Mouse (Mus musculus) embryo, embryonic 11 days (tissue): ENCODE data around the gene Mrpl58.

ENCODE experiments used
- DNase-seq: peaks from one replicate; pipeline ENCODE4 v3.0.0-alpha.2; 2015

The Mrpl58 gene

DNA sequence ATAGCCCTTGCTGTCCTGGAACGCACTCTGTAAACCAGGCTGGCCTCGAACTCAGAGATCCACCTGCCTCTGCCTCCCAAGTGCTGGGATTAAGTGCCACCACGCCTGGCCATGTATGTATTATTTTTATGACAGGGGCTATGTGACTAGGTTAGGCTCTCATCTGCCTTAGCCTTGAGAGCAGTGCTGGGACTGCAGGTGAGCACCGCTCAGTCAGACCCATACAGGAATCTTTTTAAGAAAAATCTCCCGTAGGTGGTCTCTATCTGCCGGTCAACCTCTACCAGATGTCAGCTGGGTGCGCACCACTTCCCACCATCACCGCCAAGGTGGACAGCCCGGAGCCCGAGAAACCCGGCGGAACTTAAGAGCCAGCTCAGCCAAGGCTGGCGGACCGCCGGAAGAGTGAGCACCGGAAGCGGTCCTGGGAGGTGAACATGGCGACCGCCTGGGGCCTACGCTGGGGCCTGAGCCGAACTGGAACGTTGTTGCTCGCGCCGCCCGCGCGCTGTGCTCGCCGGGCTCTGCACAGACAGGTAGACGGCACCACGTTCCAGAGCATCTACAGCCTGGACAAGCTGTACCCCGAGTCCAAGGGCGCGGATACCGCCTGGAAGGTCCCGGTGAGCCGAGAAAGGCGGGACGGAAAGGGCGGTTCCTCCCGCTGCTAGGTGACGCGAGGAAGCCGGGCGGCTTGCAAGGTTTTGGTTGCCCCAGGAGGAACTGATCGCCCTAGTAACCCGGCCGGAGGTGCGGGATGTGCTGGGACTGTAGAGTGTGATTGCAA is at the start of gene Mrpl58:
Mrpl58 (plus strand) TSS at position 415 of the 787 bp plus-strand sequence.
- DNase-seq = peak; percentile 95

DNA sequence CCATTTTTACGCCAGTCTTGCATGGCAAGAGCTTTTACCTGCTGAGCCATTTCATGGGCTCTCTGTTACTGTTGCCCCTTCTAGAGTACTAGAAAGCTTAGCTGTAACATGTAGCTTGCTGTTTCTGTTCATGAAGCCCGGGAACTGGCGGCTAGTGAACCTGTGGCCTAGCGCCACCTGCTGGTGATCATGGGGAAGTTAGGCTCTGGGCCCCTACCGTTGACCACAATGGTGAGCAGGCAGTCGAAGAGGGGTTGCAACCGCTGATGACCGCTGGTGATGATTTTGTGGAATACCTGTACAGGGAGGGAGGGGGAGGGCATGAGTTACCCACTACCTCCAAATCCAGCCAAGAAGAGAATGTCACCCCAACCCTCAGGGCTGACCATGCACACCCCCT is 49.4 kb upstream of the Mrpl58 start:
- DNase-seq = peak; percentile 87

DNA sequence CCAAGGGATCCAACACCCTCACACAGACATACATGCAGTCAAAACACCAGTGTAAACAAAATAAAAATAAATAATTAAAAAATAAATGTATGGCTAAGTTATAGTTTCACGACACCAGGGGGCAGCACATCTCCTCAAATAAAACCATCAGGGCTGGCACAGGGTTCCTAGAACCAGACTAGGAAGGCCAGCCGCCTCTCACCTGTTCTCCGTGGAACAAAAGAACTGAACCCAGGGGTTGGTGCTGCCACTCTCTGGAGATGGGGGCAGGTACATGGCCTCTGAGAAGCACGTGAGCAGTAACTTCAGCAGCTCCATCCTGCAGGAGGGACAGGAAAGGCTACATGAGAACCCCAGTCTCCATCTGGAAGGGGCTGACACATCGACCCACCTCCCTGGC is 45.1 kb upstream of the Mrpl58 start:
- peak; percentile 88 for DNase-seq

DNA sequence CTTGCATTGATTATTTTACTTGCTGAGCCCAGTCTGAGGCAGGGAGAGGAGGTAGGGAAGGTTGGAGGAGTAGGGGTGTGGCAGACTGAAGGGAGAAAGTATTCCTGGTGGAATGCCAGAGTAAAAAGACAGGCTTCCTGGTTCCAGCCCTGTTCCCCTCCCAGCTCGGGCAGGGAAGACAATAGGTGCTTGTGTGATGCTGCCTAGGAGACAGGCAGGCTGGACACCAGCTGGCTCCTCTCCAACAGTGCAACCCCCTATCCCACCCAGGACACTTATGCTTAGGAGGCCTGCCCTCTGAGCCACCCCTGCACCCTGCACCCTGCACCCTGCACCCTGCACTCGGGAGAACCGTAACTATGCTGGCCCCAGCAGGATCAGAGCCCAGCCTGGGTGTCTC is 44.3 kb upstream of the Mrpl58 start:
- DNase-seq = no peak

DNA sequence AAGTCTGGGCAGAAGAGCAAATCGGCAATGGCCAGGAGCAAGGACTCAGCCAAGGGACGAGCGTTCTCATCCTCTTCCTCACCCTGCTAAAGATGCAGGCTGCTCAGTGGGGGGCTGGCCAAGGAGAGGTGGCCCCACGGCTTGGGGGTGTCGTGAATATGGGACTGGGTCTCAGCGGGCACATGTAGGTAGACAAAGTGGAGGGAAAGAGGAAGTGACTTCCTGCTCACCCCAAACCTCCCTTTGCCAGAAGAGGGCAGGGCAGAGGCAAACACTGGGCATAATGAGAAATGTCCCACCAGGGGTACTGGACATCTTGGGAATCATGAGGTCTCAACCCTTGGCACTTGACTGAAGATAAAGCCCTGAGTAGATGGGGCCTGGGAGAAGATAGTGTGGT is 43.8 kb upstream of the Mrpl58 start:
- DNase-seq = no peak

DNA sequence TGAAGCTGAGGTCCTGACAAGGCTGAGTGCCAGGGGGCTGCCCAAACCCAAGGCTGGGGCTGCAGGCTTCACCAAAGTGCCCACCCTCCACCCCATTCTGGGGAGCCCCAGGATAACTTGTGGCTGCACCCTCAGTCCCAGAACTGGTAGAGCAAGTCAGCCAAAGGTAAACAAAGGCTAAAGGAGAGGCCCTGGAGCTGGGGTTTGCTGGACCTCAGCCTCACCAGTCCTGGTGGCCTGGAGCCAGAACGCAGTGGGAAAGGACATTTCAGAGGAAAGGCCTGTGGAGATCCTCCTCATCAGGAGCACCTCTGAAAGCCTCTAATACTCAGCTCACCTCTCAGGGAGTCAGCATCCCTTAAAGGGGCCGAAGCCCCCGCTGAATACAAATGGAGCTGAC is 39.4 kb upstream of the Mrpl58 start:
- no peak for DNase-seq

DNA sequence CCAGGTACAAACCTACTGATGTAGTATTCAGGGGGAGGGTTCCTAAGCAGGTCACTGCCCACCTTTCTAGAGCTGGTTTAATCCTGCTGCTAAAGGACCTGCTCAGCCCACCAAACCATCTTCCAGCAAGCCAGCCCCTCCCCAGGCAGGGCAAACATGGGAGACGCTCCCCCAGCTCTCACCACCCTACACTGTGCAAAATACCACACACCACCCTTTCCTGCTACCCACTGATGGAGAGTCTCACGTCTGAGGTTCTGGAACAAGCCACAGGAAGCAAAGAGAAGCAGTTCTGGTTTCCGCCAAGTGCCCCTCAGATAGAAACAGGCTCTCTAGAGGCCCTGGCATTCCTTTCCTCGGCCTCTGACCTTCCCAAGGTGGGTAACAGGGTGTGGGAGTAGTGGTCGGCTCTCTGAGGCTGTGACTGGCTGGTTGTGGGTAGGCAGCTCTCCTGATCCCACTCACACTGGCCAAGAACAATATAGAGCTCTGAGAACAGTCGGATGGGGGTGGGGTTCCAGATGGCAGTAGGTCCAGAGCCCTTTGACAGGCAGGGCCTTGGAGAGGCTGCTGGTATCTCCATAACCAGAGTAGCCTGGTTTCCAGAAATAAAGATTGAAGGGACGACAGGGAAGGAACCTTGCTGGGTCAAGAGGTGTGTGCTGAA is 37.4 kb upstream of the Mrpl58 start:
- no peak for DNase-seq

DNA sequence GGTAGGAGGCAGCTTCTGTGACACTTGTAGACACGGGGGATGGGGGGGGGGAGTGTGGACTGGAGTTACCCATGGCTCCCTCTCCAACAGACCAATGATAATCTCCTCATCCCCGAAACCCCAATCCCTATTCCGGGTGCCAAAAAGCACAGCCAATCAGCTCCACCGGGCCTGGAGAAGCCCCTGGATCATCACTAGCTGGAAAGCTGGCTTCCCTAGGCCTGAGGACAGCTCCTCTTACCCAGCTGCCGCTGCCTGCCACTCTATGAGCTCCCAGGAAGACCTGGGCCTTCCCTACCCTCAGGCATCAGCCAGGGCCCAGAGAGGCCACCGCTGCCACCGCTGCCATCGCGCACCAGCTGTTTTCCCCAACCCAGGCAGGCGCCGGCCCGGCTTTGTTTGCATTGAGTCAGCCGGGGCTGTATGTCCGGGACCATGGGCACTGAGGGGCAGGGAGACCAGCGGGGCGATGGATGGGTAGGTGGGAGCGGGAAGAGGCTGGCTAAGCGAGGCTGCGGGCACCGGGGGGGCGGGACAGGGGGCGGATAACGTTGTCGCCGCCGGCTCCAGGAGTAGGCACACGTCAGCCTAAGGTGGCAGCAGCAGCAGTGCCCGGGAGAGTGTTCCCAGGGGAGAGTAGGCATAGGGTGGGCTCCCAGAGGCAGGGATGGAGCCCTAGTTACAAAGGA is 36.7 kb upstream of the Mrpl58 start:
- peak; percentile 49 for DNase-seq

DNA sequence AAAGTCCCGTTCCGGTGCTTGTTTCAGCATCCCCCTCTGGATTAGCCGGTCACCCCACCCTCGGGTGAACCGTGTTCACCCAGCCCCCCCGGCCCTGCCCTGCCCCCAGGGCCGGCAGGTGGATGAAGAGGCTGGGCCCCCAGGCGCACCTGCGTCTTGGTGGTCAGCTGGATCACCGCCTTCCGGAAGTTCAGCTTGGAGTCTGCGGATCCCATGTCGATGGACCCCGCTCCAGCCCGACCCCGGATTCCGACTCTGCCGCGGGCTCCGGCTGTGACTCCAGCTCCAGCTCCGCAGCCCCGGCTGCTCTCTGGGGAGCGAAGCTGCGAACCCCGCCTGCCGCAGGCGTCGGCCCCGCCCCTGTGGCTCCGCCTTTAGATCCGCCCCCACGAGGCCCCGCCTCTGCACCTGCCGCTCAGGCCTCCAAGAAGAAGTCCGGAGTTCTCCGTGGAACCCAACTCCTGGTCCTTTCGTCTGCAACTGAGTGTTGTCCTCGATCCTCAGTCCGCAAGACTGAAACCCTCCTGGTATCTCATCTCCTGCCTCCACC is 36.1 kb upstream of the Mrpl58 start, which contains the start of gene Hid1:
Hid1 (minus strand) TSS at position 362 of the 550 bp plus-strand sequence.
- DNase-seq = peak; percentile 86

DNA sequence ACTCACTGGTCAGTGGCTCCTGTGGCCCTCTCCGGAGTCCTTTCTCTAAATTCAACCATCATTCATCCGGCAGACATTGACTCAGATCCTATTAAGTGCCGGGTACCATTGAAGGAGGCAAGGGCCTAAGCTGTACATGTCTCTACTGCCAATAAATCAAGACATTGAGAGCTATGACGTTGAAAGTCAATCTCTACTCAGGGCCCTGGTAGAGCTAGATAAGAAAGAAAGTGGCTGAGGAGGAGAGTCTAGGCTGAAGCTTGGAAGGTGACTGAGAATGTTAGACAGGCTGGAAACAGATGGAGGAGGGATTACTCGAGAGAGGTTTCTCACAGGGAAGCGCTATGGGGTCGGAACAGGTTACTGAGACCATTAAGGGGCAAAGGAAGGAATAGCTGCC is 33.2 kb upstream of the Mrpl58 start:
- DNase-seq = no peak

DNA sequence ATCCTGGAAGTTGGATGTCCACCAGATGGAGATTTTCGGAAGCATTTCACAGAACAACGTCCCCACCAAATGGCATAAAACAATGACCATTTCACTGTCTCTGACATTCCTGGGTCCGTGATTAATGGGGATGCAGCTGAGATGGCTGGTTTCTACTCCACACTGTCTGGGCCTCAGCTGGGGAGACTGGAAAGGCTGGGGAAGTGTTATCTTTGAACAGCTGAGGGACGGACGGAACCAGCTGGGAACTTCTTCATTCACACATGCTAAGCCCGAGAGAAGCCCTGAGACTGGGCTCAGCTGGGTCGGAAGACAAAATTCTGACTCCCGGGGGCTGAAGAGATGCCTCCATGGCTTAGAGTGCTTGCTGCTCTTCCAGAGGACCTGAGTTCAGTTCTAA is 32.2 kb upstream of the Mrpl58 start:
- no peak for DNase-seq

DNA sequence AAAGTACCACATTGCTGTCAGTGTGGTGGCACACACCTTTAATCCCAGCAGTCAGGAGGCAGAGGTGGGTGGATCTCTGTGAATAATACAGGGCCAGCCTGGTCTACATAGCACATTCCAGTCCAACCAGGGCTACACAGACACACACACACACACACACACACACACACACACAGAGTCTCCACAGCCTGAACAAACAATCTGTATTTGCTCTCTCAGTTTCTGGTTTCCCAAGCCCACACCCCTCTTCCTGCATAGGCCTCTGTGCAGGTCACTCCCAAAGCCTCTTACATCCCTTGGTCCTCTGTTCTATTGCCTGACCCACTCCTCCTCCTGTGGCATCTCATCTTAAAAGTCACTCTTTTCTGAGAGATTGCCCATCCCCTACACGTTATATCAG is 31.5 kb upstream of the Mrpl58 start:
- no peak for DNase-seq

DNA sequence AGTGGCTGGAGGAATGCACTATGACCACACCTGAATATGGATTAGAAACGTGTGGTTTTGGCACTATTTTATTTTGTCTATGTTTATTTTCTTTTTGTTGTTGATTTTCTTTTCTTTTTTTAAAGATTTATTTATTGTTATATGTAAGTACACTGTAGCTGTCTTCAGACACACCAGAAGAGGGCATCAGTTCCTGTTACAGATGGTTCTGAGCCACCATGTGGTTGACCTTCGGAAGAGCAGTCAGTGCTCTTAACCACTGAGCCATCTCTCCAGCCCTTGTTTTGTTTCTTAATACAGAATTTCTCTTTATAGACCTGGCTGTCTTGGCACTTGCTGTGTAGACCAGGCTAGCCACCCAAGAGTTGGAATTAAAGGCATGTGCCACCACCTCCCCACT is 30.8 kb upstream of the Mrpl58 start:
- no peak for DNase-seq

DNA sequence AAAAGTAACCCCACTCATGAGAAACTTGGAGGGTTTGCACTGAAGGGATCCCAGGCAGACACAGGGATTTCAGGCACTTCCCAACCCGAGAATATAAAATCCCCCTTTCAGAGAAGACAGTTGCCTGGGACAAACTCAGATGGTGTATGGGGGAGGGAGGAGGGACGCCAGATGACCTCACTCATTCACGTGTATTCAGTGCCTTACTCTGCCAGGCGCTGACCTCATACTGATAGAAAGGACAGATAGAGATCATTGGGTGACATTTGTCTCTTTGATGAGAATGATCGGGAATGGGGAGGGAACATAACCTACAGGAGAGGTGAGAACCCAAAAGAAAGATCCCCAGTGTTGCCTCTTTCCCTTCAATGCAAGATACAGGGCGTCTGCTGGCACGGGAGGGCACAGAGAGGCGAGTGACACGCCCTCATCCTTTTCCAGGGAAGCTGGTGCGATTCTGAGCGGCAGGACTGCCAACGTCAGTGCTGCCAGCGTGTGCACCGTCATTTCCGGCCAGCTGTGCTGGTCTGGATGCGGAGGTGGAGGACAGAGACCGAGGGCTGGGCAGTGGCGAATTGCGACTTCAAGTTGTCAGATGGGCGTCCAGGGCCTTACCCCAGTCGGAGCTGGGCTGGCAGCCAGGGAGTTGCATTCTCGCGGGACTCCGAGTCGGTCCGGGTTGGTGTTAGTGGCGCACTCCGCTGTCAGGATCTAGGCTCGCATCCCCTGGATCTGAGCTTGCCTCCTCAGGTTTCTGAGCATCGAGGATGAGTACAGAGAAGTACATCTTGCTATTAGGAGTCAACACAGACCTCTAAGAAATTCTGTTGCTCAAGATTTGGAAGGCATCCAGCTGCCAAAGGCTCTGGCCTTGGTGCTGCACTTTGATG is 29.5 kb upstream of the Mrpl58 start:
- peak; percentile 71 for DNase-seq

DNA sequence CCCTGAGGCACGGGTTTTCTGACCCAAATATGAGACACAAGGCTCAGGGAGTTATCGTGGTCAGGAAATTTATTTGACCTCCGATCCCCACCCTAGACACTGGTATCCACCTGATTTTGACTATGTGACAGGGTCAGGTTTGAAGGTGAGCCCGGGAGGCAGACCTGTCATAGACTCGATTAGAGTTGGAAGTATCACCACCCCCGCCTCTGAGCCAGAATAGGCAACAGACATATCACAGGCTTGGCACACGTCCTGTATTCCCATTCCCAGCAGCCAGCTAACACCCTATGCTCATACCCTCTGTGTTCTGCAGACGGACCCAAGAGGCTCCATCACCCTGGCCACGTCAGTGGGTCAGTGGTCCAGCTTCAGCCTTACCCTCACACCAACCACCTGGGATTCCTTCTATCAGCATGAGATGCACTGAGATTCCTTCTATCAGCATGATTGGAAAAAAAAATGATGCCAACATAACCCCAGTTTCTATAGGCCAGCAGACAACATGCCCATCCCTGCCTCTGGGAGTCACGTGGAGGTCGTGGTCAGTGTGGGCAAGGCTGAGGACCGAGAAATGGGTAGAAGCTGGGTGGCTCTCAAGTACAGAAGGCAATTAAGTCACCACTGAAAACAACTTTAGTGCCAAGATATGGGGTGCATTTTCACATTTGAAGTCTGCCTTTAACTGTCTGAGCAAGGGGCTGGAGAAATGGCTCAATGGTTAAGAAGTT is 28.7 kb upstream of the Mrpl58 start:
- DNase-seq = no peak

DNA sequence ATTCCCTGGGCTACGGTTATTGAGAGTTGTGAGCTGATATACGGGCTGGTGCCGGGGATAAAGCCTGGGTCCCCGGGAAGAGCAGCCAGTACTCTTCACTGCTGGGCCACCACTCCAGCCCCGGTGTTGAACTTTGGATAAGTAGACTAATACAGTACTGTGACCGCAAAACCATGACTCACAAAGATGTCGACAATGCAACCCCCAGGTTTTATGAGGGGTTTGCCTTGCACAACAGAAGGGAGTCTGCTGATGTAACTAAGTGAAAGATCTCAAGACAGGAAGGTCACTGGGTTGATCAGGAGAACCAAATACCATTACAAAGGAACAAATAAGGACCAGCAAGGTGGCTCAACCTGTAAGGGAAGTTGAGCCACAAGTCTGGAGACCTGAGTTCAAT is 26.8 kb upstream of the Mrpl58 start:
- DNase-seq = no peak

DNA sequence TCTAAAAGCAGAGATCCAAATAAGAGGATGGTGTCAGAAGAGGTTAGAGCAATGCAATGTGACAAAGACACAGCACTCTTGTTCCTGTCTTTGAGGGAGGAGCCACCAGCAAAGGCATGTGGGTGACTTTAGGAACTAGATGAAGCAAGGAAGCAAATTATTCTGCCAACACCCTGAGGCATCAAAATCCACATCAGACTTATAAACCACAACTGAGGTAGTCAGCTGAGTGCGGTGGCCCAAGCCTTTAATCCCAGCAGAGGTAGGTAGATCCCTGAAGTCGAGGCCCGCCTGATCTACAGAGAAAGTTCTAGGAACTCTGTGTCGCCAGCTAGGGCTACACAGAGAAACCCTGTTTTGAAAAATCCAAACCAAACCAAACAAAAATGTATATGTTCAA is 26.3 kb upstream of the Mrpl58 start:
- no peak for DNase-seq

DNA sequence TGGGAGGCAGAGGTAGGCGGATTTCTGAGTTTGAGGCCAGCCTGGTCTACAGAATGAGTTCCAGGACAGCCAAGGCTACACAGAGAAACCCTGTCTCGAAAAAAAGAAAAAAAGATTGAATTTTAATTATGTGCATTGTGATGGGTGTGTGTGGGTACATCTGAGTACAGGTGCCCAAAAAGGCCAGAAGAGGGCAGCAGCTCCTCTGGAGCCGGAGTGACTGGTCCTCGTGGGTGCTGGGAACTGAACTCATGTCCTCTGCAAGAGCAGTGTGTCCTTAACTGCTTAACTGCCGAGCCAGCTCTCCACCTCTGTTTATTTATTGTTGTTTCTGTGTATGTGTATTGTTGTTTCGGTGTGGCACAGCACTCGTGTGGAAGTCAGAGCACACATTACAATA is 25.7 kb upstream of the Mrpl58 start:
- DNase-seq = no peak

DNA sequence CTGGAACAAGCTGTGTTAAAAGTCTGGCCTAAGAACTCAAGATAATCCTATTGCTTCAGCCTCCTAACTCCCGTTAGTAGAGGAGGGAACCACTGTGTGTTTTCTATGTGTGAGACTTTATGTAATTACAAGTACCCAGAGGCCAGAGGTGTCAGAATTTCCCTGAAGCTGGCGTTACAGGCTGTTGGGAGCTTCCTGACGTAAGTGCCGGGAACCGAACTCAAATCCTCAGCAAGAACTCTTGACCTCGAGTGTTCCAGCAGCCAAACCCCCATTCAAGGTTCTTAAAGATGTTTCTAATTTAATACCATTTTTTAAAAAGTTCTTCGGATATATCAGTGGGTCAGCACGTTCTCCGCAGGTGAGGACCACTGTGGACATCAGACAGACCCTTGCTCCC is 22.3 kb upstream of the Mrpl58 start:
- DNase-seq = peak; percentile 54

DNA sequence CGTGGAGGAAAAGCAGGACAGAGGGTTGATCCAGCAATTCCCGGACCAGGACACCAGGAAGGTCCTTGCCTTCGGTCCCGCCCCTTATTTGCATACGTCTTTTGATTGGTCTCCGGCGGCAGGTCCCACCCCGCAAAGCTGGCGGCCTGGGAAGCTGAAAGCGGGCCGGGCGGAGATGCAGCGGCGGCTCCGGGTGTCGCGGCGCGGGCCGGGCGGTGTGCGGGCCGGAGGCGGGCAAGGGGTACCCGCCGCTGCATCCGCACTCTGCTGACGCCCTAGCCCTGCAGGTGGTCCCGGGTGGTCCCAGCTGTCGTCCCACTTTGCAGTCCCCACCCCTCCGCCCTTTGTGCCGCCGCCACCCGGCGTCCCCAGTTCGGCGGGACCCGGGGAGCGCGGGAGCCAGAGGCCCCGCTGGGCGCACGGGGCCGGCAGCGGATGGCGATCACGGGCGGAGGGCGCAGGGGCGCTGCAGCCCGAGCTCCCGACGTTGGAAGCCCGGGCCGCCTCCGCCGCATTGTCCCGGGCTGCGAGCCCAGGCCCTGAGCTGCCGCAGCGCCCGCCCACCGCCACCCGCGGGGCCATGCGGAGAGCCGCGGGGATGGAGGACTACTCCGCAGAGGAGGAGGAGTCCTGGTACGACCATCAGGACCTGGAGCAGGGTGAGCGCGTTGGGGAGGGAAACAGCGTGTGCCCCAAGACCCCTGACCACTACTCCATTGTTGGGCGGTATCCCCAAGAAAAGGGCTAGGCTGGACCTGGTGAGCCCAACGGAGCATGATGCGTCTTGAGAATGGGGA is 21.6 kb upstream of the Mrpl58 start, which contains the start of gene Cdr2l:
Cdr2l (plus strand) TSS at position 174 of the 797 bp plus-strand sequence.
- peak; percentile 97 for DNase-seq

DNA sequence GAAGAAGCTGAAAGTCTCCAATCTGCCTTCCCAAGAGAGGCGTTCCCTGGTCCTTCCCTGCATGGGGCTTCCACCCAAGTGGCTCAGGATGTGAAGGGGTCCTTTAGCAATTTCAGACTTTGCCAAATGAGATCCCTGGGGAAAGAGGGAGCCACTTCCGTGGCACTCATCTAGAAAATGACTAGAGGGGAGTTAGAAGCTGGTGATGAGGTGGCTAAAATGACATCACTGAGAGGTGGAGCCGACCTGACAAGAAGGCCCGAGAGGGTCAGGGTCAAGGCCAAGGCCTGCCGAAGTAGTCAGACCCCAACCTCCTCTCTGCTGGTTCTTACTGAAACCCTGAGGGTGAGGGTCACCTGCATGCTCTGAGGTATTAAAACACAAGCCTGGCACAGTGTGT is 20.7 kb upstream of the Mrpl58 start:
- no peak for DNase-seq
